Mouse (Mus musculus) neural tube, embryonic 15.5 days (tissue): ENCODE results near the gene Chd8. TPM values are rescaled to one million over a fixed set of nuclear protein-coding genes. Genes with fewer than 3 reads are reported as not detected.
"Not testable (repeated sequence)": the region's sequence is repeated elsewhere in the genome, so short reads cannot be mapped to it uniquely, and the experiment has no call there.

ENCODE experiments used
- ATAC-seq: fragments of 200-750 bp; cut with Nextera tagmentation; 2 replicates; pipeline ENCODE4 v1.8.0; 2017; ENCODE audit warnings: mild to moderate bottlenecking, moderate TSS enrichment, moderate library complexity; ENCODE audit not compliant: low FRiP score
- H3K27ac ChIP-seq: fragments of 300-500 bp; sonication (generic); replicated peaks from 2 replicates; pipeline ENCODE4 v1.5.1; 2015; ENCODE audit warnings: mild to moderate bottlenecking, inconsistent platforms
- H3K27me3 ChIP-seq: fragments of 300-500 bp; sonication (generic); replicated peaks from 2 replicates; pipeline ENCODE4 v1.6.1; 2015; ENCODE audit warnings: inconsistent platforms
- H3K36me3 ChIP-seq: fragments of 300-500 bp; sonication (generic); 2 replicates; pipeline ENCODE4 v1.6.1; 2015; ENCODE audit warnings: inconsistent platforms
- H3K4me1 ChIP-seq: fragments of 300-500 bp; sonication (generic); 2 replicates; pipeline ENCODE4 v1.6.1; 2015; ENCODE audit warnings: inconsistent platforms
- H3K4me2 ChIP-seq: fragments of 300-500 bp; sonication (generic); 2 replicates; pipeline ENCODE4 v1.6.1; 2015; ENCODE audit warnings: inconsistent platforms, mild to moderate bottlenecking, moderate library complexity
- H3K4me3 ChIP-seq: fragments of 300-500 bp; sonication (generic); replicated peaks from 2 replicates; pipeline ENCODE4 v1.5.1; 2015; ENCODE audit warnings: mild to moderate bottlenecking, inconsistent platforms
- H3K9ac ChIP-seq: fragments of 300-500 bp; sonication (generic); replicated peaks from 2 replicates; pipeline ENCODE4 v1.6.1; 2015; ENCODE audit warnings: mild to moderate bottlenecking, inconsistent platforms
- H3K9me3 ChIP-seq: fragments of 300-500 bp; sonication (generic); replicated peaks from 2 replicates; pipeline ENCODE4 v1.6.1; 2016; ENCODE audit warnings: inconsistent platforms
- WGBS: fragments of 180-500 bp; shearing (Covaris S2); methylation state at CpG from one replicate; pipeline ENCODE4 v1.1.7; 2015; ENCODE audit warnings: mixed read lengths; 5-methylcytosine and 5-hydroxymethylcytosine counted together
- polyA plus RNA-seq: library from polyadenylated mRNA; unstranded; fragments of >200 nt; fragmentation: Nextera tagmentation; extraction: Ambion mirVana; gene quantifications from 2 replicates; pipeline ENCODE4 v1.2.1, GENCODE M21; 2015

Gene Chd8
- polyA plus RNA-seq: 30.0 and 30.5 TPM in 2 replicates

DNA sequence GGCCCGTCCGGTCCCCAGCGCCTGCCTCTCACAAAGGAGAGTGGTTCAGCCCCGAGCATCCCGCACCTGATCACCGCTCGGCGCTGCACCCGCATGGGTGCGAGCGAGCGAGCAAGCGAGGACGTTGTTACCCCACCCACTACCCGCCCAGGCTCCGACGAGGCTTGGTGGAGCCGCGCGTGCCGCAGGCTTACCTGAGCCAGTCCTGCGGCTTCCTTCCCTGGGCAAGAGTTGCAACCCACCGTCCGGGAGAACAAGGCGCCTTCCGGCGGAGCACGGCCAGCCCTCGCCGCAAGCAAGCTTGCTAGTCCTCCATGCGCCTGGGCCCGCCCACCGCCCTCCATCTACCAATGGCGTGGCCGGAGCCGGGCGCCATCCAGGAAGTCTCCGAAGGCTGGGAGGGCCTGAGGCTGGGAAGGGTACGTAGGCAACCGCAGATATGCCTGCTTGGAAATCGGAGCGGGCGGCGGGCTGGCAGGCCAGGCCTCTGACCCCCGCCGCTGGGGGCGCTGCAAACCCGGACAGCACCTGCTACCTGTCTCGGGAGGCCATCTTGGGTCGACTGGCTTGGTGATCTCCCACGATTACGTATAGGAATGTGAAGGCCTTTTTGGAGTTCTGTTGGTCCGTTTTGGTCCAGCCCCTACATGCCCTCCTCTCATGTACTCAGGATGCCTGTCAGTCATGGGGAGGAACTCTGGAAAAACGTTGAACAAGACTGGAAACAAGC lies at the start of gene Chd8:
Chd8 (minus strand) TSS at position 297 of the 730 bp plus-strand sequence.
- Histone ChIP-seq H3K27ac (peak within 1 kb of the TSS; percentile 95), H3K9ac (peak within 1 kb of the TSS; percentile 87), H3K4me2 (peak within 1 kb of the TSS; percentile 80), H3K4me3 (peak within 1 kb of the TSS; percentile 90), H3K4me1 (peaks cover 29% of the 10 kb centered on the region), H3K27me3 (no peaks in the 10 kb centered on the region), H3K9me3 (no peaks in the 10 kb centered on the region), H3K36me3 (peaks cover 10% of the 10 kb centered on the region)
- ATAC-seq: peak; percentile 100
- WGBS: under 1% methylated on average over 54 of the region's 54 CpGs

DNA sequence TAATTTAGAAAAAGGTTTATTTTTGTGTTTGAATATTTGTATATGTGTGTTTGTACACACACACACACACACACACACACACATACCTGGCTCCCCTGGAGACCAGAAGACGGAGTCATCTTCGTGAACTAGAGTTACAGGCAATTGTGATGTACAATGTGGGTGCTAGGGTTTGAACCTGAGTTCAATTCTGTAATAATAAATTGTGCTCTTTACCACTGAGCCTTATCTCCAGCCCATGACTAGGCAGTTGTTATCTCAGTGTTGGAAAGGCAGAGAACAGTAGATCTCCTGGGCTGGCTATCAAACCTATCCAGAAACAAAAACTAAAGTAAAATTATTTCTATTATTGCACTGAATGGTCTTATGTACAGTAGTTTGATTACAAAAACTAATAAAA lies 48.5 kb upstream of the Chd8 start:
- Histone ChIP-seq H3K27me3 (no peaks in the 10 kb centered on the region), H3K36me3 (peaks cover 8% of the 10 kb centered on the region; the same call in 1 of the 2 replicates), H3K4me2 (no peak overlapping the region), H3K4me3 (no peak overlapping the region), H3K4me1 (peaks cover 31% of the 10 kb centered on the region), H3K9me3 (no peaks in the 10 kb centered on the region), H3K27ac (no peak overlapping the region), H3K9ac (no peak overlapping the region)
- ATAC-seq: no peak
- 98% methylated on average over 2 of the region's 2 CpGs for WGBS

DNA sequence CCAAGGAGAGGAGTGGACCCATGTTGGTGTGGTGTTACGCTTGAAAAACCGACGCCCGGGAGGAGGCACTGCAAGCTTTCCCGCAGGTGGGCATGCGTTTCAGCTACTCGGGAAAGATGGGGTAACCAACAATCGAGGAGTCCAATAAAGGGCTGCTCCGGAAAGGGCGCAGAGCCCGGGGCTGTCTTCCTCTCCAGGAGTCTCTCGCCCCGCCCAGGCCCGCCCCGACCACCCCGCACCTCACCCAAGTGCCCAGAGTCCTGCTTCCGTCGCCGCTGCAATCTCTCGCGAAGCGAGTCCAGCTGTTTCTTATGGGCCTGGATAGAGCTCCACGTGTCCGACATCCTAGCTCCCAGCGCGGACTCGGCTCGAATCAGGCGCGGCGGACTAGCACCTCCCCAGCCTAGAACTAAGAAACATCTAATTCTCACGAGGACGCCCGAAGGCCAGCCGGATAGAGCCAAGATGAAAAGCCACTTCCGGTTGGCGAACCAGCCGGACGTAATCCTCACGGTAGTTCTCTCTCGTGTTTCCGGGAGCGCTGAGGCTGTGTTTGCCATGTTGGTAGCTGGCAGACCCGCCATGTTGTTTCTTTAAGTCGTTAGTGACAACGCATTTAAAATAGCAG lies 47.2 kb upstream of the Chd8 start, which contains the start of gene Mettl3:
Mettl3 (minus strand) TSS at position 485 of the 628 bp plus-strand sequence.
- H3K36me3 ChIP-seq: peaks cover 10% of the 10 kb centered on the region
- H3K4me2 ChIP-seq: peak within 1 kb of the TSS; percentile 59
- peak within 1 kb of the TSS; percentile 94 for H3K27ac ChIP-seq
- peak within 1 kb of the TSS; percentile 70 for H3K9ac ChIP-seq
- WGBS: under 1% methylated on average over 46 of the region's 46 CpGs
- H3K27me3 ChIP-seq: no peaks in the 10 kb centered on the region
- peak within 1 kb of the TSS; percentile 65 for H3K4me3 ChIP-seq
- H3K4me1 ChIP-seq: peaks cover 23% of the 10 kb centered on the region
- peak; percentile 96 for ATAC-seq
- no peaks in the 10 kb centered on the region for H3K9me3 ChIP-seq

DNA sequence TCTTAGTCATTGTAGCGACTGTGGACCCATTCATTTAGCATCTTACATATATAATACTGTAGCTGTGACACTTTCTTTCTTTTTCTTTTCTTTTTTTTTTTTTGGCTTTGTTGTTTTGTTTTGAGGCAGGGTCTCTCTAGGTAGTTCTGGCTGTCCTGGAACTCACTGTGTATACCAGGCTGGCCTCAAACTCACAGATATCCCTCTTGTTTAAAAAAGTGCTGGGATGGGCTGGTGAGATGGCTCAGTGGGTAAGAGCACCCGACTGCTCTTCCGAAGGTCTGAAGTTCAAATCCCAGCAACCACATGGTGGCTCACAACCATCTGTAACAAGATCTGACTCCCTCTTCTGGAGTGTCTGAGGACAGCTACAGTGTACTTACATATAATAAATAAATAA lies 45.9 kb upstream of the Chd8 start:
- not testable (repeated sequence) for H3K27ac ChIP-seq, H3K9me3 ChIP-seq, H3K27me3 ChIP-seq, H3K9ac ChIP-seq, H3K4me3 ChIP-seq, ATAC-seq
- Histone ChIP-seq H3K4me2 (peak overlapping the region; percentile 59), H3K36me3 (peaks cover 16% of the 10 kb centered on the region), H3K4me1 (peaks cover 18% of the 10 kb centered on the region)
- 93% methylated on average over 3 of the region's 3 CpGs for WGBS

DNA sequence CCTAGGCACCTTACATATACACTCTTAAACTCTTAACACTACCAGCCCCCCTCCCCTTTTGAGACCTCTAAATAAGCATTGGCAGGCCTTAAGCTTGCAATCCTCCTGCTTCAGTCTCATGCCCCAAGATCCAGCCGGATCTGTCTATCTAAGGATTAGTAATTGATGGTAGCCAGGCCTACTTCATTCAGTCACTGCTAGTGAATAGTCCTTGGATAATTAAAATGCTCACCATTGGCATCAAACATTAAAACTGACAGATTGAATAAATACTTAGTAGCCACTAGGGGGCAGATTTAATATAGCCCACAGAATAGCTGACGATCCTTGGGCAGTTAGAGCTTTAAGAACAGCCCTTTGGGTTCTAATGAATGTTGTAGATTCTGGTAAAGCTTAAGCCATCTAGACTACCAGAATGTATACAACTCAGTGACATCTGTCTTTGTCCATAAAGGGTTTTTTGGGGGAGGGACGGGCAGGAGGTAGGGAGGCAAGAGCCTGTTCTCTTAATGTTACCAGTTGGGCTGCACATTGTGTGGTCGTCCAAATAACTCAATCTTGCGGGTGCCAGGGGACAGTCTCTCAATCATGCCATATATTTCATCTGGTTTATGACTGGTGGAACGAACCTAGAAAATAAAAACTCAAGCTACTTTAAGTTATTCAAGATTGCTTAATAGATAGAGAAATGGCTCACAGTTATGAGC lies 38.1 kb upstream of the Chd8 start:
- Histone ChIP-seq H3K4me3 (no peak overlapping the region), H3K9ac (no peak overlapping the region), H3K9me3 (no peaks in the 10 kb centered on the region), H3K4me2 (no peak overlapping the region), H3K4me1 (no peaks in the 10 kb centered on the region), H3K36me3 (peaks cover 82% of the 10 kb centered on the region), H3K27me3 (no peaks in the 10 kb centered on the region), H3K27ac (no peak overlapping the region)
- 54% methylated on average over 6 of the region's 6 CpGs for WGBS
- ATAC-seq: peak; percentile 47

DNA sequence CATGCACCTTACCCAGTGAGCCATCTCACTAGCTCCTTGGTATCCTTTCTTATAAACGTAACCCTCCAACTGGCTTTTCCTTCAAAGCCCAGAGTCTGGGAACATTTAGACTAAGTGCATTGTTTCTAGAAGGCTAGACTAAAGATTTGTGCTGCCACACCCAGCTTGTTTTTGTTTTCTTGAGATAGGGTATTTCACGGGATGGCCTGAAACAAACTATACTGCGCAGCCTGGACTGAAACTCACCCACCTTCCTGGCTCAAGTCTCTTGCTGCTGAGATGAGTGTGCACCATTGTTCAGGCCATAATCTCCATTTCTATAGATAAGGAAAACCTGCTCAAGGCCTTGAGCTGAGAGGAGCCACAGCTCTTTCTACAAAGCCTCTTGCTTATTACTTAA lies 26.6 kb upstream of the Chd8 start:
- ATAC-seq: no peak
- H3K27ac ChIP-seq: no peak overlapping the region
- H3K4me1 ChIP-seq: peaks cover 14% of the 10 kb centered on the region
- H3K9ac ChIP-seq: no peak overlapping the region
- WGBS: 92% methylated on average over 3 of the region's 3 CpGs
- peaks cover 31% of the 10 kb centered on the region for H3K36me3 ChIP-seq
- H3K9me3 ChIP-seq: no peaks in the 10 kb centered on the region
- no peaks in the 10 kb centered on the region for H3K27me3 ChIP-seq
- no peak overlapping the region for H3K4me3 ChIP-seq
- no peak overlapping the region for H3K4me2 ChIP-seq

DNA sequence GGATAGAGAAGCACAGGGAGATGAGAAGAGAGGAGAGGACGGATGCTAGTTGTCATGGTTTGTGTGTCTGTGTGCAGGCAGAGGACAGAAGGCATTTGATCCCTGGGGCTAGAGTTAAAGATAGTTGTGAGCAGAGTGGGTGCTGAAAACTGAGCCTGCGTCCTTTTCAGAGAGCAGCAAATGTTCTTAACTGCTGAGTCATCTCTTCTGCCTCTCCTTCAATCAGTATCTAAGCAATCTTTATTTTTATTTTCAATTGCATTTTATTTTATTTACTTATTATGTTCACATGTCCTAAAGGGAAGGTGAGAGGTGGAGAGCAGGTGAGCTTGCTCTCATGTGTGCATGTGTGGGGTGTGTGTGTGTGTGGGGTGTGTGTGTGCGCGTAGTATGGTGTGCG lies 26.0 kb upstream of the Chd8 start:
- peaks cover 14% of the 10 kb centered on the region for H3K4me1 ChIP-seq
- ATAC-seq: no peak
- no peak overlapping the region for H3K9ac ChIP-seq
- no peaks in the 10 kb centered on the region for H3K9me3 ChIP-seq
- no peak overlapping the region for H3K27ac ChIP-seq
- H3K4me3 ChIP-seq: no peak overlapping the region
- WGBS: 94% methylated on average over 5 of the region's 5 CpGs
- H3K27me3 ChIP-seq: no peaks in the 10 kb centered on the region
- no peak overlapping the region for H3K4me2 ChIP-seq
- H3K36me3 ChIP-seq: peaks cover 27% of the 10 kb centered on the region

DNA sequence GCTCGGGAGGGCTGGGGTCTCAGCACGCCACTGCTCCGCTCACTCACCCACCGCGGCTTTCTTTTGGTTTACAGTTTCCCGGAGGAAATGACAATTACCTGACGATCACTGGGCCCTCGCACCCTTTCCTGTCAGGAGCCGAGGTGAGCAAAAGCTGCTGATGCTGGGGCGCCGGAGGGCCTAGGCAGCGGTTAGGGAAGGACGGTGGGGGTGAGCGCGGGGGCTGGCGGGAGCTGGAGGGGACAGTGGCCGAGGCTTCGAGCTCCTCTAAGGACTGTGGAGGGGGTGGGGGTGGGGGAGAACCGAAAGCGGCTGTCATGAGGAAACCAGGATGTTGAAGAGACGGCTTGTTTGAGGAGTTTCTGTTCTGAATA lies 22.2 kb upstream of the Chd8 start:
- peak; percentile 51 for ATAC-seq
- H3K4me3 ChIP-seq: peak overlapping the region; percentile 82
- H3K36me3 ChIP-seq: peaks cover 8% of the 10 kb centered on the region
- H3K27me3 ChIP-seq: no peaks in the 10 kb centered on the region
- peak overlapping the region; percentile 82 for H3K9ac ChIP-seq
- H3K27ac ChIP-seq: peak overlapping the region; percentile 89
- H3K9me3 ChIP-seq: no peaks in the 10 kb centered on the region
- peaks cover 23% of the 10 kb centered on the region for H3K4me1 ChIP-seq
- WGBS: under 1% methylated on average over 21 of the region's 21 CpGs
- H3K4me2 ChIP-seq: peak overlapping the region; percentile 61

DNA sequence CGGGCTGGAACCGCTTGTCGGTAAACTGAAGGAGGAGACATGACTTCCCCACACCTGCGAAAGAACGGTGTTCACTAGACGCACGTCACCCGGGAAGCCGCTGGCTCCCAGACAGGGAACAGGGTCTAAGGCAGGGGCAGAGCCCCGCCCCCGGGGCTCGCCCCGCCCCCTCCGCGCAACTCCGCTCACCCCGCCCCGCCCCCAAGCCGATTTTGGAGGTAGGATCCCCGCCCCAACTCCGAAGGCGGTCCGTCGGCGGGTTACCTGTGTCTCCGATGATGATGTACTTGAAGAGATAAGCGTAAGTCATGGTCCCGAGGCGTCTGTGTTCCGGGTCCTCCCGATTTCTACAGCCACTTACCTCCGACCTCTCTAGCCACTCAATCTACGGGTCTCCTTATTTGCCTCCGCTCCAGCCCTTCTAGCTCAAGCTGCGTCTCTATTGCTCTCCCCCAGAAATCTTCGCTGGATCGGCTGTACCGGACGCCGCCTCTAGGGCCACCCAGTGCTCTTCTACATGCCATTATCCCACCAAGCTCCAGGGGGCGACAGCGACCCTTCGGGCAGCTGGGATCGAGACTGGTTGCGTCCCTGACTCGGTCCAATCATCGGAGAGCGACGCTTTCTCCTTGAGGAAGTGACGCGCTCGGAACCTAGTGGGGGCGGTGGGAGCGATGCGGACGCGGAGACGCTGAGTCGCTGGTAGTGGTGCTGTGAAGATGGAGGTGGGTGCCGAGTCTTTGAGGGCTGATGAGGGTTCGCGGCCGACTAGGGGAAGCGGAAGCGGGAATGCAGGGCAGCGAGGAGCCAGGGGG lies 21.6 kb upstream of the Chd8 start, which contains the start of the genes Tox4 and Rab2b:
Tox4 (plus strand) TSS at position 215 of the 815 bp plus-strand sequence.
Rab2b (minus strand) TSS at position 614 of the 815 bp plus-strand sequence.
- Histone ChIP-seq H3K4me3 (peak within 1 kb of the TSS; percentile 82), H3K27me3 (no peaks in the 10 kb centered on the region), H3K36me3 (peaks cover 12% of the 10 kb centered on the region), H3K9ac (peak within 1 kb of the TSS; percentile 82), H3K4me1 (peaks cover 23% of the 10 kb centered on the region), H3K27ac (peak within 1 kb of the TSS; percentile 89), H3K4me2 (peak within 1 kb of the TSS; percentile 61), H3K9me3 (no peaks in the 10 kb centered on the region)
- WGBS: under 1% methylated on average over 65 of the region's 66 CpGs
- peak; percentile 97 for ATAC-seq

DNA sequence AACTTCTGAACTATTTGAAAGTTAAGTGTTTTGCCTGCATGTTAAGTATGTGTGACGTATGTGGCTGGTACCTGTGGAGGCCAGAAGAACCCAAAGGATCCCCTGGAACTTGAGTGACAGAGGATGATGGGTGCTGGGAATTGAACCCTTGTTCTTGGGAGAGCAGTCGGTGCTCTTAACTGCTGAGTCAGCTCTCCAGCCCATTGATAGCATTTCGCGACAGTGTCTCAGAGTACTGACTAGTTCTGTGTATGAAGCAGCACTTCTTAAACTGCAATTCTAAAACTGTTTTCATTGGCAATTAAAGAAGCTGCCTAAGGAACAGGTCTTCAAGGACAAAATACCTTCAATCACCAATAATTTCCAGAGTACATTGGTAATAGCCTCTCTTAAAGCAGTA lies 19.6 kb upstream of the Chd8 start:
- Histone ChIP-seq H3K9me3 (no peaks in the 10 kb centered on the region), H3K4me2 (no peak overlapping the region), H3K27me3 (no peaks in the 10 kb centered on the region), H3K36me3 (peaks cover 20% of the 10 kb centered on the region), H3K9ac (no peak overlapping the region), H3K4me1 (peaks cover 20% of the 10 kb centered on the region), H3K4me3 (no peak overlapping the region), H3K27ac (no peak overlapping the region)
- no peak for ATAC-seq
- WGBS: 97% methylated on average over 4 of the region's 4 CpGs

DNA sequence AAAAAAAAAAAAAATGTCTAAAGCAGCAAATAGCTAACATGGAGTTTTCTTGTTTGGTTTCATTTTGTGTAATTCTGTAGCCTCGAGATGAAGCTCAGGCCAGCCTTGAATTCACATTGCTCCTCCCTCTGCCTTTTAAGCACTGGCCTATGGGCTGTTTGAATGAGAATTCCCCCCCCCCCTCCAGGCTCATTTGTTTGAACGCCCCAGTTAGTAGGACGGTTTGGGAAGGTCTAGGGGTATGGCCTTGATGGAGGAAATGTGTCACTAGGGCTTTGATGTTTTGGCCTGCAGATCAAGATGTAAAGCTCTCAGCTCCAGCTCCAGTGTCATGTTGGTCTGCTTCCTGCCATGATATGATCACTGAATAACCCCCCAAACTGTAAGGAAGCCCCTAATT lies 15.2 kb upstream of the Chd8 start:
- no peaks in the 10 kb centered on the region for H3K9me3 ChIP-seq
- no peak for ATAC-seq
- peaks cover 33% of the 10 kb centered on the region for H3K36me3 ChIP-seq
- H3K4me2 ChIP-seq: no peak overlapping the region
- H3K9ac ChIP-seq: no peak overlapping the region
- H3K27me3 ChIP-seq: no peaks in the 10 kb centered on the region
- H3K4me3 ChIP-seq: no peak overlapping the region
- H3K27ac ChIP-seq: no peak overlapping the region
- H3K4me1 ChIP-seq: peaks cover under 1% of the 10 kb centered on the region; the same call in 1 of the 2 replicates
- WGBS: 75% methylated on average over 3 of the region's 3 CpGs
